Mouse (Mus musculus) layer of hippocampus, postnatal 36 days (tissue): ENCODE results near the gene Platr17. TPM values are rescaled to one million over a fixed set of nuclear protein-coding genes. Genes with fewer than 3 reads are reported as not detected.
"Not testable (repeated sequence)": the region's sequence is repeated elsewhere in the genome, so short reads cannot be mapped to it uniquely, and the experiment has no call there.

ENCODE experiments used
- DNase-seq, 2 experiments: peaks; one replicate each; pipeline ENCODE4 v3.0.0; 2022
- total RNA-seq, 2 experiments: library from RNA; stranded (reverse); gene quantifications; 2 replicates each; pipeline ENCODE4 v1.2.3; 2021

Platr17 gene
- not detected for total RNA-seq

DNA sequence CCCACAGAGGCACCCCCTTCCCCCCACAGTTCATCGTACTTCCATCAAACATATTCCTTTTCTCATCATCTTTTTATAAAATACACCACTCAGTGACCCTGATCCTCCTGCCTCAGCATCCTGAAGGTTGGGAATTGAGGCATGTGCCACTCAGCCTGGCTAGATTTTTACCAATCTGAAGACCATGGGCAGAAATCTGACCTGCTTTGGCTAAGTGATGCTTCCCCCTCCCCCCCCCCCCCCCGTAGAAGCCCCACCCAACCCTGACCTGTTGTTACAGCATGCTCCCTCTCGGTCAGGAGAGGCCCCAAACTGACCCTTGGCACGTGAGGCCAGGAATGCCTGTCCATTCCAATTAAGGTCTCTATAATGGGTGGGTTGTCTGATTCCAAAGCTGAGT is at the start of gene Platr17:
TSS of gene Platr17 (plus strand) at position 301 of the 400 bp plus-strand sequence.
- not testable (repeated sequence) for DNase-seq

DNA sequence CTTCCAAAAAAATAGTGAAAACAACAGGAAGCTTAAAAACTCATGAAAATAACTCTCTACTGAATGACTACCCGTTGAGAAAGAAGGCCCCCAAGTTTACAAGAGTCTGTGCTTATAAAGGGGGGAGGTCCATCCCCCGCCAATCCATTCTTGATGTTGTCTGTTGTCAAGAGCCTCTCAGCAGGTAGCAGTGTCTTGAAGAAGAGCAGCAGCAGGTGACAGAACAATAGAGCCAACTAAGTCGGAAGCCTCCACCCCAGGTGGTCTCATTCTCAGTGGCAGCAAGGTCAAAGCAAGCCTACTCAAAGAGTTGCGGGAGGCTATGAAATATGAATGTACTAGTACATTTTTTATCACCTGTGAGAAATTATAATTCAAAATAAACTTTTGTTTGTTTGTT is 47.1 kb upstream of the Platr17 start:
- DNase-seq, result no peak

DNA sequence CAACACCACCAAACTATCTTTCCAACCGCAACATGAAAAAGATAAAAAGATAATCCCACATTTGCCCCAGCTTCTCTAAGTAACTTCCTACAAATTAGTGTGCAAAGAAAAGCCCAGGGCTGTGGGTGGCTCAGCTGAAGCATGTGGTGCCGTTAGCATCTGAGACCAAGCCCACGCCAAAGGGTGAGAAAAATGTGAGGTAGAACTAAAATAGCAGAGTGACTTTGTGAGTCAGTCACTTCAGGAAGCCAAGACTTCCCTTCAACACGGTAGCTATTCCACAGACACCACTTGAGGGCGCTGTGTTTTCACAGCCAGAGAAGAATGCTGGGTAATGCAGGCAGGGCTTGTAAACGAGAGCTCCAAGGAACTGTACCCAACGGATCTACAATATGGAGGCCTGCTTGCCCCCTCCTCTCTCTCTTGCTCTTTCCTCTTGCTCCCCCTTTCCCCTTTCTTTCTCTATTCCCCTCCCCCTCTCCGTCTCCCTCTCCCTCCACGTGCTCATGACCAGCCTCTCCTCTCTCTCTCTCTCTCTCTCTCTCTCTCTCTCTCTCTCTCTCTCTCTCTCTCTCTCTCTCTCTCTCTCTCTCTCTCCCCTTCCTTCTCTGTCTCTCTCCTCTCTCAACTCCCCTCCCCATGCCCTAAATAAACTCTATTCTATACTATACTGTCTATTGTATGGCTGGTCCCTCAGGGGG is 39.5 kb upstream of the Platr17 start:
- DNase-seq, result peak; percentile 46 to 50

DNA sequence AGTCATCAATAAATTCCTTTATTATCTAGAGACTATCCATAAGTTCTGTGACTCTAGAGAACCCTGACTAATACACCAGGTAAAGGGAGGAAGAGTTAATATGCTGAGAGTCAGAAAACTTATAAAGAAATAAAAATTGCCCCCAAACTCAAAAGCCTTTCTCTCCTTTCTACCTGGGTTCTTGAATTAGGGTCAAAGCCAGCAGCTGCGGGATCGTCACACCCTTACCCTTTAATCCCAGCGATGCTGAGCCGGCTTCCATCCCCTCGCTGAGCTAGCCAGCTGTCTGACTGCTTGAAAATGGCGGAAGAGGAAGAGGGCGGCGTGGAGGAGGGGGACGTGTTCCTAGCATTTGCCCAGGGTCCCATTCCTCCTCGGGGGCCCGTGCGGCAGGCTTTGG is 31.4 kb upstream of the Platr17 start, which contains the start of gene Gm7029:
TSS of gene Gm7029 (plus strand) at position 301 of the 400 bp plus-strand sequence.
- not testable (repeated sequence) for DNase-seq

- no peak for DNase-seq
These were observed 30.5 kb upstream of the Platr17 start for GRCm38 (mm10) chr17:33874411-33874810.

GRCm38 (mm10) chr17:33875797-33876196 is 29.1 kb upstream of the Platr17 start:
- not testable (repeated sequence) for DNase-seq

- DNase-seq, result not testable (repeated sequence)
These were observed 20.6 kb upstream of the Platr17 start for GRCm38 (mm10) chr17:33884320-33884719.

GRCm38 (mm10) chr17:33887802-33888201 is 17.1 kb upstream of the Platr17 start:
- DNase-seq, result not testable (repeated sequence)

GRCm38 (mm10) chr17:33888230-33888629 is 16.7 kb upstream of the Platr17 start:
- DNase-seq, result not testable (repeated sequence)

- not testable (repeated sequence) for DNase-seq
These were observed 14.9 kb upstream of the Platr17 start for GRCm38 (mm10) chr17:33889941-33890532.

- peak; percentile 99 for DNase-seq
These were observed 14.3 kb upstream of the Platr17 start, which contains the start of gene Kifc1 for GRCm38 (mm10) chr17:33890533-33891059. Kifc1 (minus strand) TSS chr17:33890661.

DNA sequence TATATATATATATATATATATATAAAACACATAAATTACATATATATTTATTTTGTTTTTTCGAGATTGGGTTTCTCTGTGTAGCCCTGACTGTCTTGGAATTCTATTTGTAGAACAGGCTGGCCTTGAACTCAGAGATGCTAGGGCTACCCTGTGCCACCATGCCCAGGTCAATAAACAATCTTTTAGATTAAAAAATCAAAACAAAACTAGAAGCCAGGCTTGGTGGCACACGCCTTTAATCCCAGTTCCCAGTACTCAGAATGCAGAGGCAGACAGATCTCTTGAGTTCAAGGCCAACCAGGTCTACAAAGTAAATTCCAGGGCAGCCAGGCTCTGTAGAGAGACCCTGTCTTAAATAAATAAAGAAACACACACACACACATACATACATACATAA is 13.6 kb upstream of the Platr17 start:
- DNase-seq, result no peak

DNA sequence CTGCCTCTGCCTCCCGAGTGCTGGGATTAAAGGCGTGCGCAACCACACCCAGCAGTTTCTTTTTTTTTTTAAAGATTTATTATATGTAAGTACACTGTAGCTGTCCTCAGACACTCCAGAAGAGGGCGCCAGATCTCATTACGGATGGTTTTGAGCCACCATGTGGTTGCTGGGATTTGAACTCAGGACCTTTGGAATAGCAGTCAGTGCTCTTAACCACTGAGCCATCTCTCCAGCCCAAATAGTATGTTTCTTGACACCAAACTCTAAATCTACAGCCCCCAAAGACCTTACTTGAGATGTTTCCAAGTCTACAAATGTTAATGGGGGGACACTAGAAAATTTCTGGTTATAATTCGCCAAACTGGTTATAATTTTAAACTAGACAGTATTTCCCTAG is 13.0 kb upstream of the Platr17 start:
- DNase-seq, result not testable (repeated sequence)

- no peak for DNase-seq
These were observed 12.5 kb upstream of the Platr17 start for GRCm38 (mm10) chr17:33892429-33892828.

GRCm38 (mm10) chr17:33893011-33893410 is 11.9 kb upstream of the Platr17 start:
- not testable (repeated sequence) for DNase-seq

- no peak for DNase-seq
These were observed 7.7 kb upstream of the Platr17 start for GRCm38 (mm10) chr17:33897114-33897794.

GRCm38 (mm10) chr17:33898193-33898592 is 6.7 kb upstream of the Platr17 start:
- not testable (repeated sequence) for DNase-seq

- DNase-seq, result no peak
These were observed 5.3 kb upstream of the Platr17 start for GRCm38 (mm10) chr17:33899642-33900041.

DNA sequence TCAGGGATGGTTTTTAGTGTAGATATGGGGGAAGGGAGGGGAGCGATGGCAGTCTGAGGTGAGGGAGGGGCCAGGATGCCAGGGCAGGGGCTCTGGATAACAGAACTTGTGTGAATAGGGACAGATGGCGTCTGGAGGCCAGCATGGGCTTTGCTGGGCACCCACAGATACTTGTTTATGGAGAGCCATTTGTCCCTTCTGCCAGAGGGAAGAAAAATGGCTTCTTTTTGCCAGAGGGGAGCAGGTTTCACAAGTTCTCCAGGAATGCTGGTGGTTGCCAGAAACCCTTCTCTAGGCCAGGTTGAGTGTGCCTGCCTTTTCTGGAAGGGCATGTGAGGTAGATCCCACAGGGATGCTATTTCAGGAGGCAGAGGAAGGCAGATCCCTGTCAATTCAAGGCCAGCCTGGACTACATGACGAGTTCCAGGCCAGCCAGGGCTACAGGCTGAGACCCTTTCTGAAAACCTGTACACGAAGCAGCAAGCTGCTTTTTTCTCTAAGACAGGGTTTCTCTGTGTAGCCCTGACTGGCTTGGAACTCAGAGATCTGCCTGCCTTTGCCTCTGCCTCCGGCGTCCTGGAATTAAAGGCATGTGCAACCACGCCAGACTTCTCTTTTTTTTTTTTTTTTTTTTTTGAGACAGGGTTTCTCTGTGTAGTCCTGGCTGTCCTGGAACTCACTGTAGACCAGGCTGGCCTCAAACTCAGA is 4.5 kb upstream of the Platr17 start:
- no peak for DNase-seq

DNA sequence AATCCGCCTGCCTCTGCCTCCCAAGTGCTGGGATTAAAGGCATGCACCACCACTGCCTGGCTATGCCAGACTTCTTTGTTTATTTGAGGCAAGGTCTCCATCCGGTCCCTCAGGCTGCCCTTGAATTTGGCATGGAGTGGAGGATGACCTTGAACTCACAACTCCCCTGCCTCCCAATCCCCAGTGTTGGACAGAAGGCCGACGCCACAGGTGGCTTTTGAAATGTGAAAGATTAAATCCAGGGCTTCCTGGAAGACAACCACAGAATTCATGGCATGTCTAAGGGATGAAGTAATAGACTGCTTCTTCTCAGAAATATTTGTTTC is 4.0 kb upstream of the Platr17 start:
- no peak for DNase-seq

GRCm38 (mm10) chr17:33901653-33902052 is 3.3 kb upstream of the Platr17 start:
- no peak for DNase-seq

DNA sequence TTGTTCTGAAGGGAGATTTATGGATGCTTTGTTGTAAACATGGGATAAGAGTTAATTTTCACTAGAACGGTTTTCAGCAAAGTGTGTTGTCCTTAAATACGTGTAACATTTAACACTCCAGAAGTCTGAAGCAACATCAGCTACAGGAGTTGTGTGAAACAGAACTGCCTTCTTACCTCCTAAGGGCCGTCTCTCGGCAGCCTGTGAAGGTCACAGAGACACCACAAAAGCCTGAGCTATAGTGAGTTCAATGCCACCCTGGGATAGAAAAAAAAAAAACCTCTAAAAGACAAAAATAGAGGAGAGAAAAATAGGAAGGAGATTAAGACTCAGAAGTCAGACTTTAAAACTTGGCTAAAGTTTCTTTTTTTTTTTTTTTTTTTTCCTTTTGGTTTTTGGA is 2.9 kb upstream of the Platr17 start:
- DNase-seq, result no peak

- DNase-seq, result no peak
These were observed 2.4 kb upstream of the Platr17 start for GRCm38 (mm10) chr17:33902491-33902890.
